Mouse (Mus musculus) embryo, embryonic 10 days (tissue): ENCODE measurements around the gene Bid.

ENCODE experiments used
- DNase-seq: peaks from one replicate; pipeline ENCODE4 v3.0.0-alpha.2; 2015; ENCODE audit warnings: low spot score

Bid gene

GRCm38 (mm10) chr6:120916074-120916971 is at the start of gene Bid:
TSS of gene Bid (minus strand) at chr6:120916853.
- DNase-seq, result peak; percentile 83

GRCm38 (mm10) chr6:120965814-120966213 is 49.2 kb upstream of the Bid start:
- DNase-seq, result peak; percentile 56

GRCm38 (mm10) chr6:120964179-120964578 is 47.5 kb upstream of the Bid start:
- DNase-seq, result no peak

GRCm38 (mm10) chr6:120960338-120961030 is 43.8 kb upstream of the Bid start:
- DNase-seq, result no peak

GRCm38 (mm10) chr6:120957331-120957730 is 40.7 kb upstream of the Bid start:
- DNase-seq, result no peak

- DNase-seq, result no peak
Measured at GRCm38 (mm10) chr6:120956259-120957161, 39.9 kb upstream of the Bid start.

GRCm38 (mm10) chr6:120955215-120955614 is 38.6 kb upstream of the Bid start:
- DNase-seq, result no peak

GRCm38 (mm10) chr6:120954241-120954640 is 37.6 kb upstream of the Bid start:
- no peak for DNase-seq

GRCm38 (mm10) chr6:120952475-120952874 is 35.8 kb upstream of the Bid start:
- no peak for DNase-seq

DNA sequence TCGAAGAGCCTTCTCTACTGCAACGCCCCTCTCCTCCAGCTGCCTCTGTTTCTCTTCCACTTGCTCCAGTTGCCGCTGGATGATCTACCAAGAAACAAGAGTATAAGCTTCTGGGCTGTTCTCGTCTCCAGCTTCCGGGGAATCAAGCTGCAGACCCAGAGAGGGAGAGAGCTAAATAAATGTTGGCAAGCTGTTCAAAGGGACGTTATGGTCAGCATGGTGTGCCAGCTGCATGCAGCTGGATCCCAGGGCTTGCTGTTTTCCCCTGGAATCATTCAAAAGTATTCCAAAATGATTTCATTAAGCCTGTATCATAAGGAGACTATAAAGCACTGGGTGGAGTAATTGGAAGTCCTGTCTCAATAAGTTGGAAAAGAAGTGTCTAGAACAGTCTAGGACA is 34.7 kb upstream of the Bid start:
- no peak for DNase-seq

DNA sequence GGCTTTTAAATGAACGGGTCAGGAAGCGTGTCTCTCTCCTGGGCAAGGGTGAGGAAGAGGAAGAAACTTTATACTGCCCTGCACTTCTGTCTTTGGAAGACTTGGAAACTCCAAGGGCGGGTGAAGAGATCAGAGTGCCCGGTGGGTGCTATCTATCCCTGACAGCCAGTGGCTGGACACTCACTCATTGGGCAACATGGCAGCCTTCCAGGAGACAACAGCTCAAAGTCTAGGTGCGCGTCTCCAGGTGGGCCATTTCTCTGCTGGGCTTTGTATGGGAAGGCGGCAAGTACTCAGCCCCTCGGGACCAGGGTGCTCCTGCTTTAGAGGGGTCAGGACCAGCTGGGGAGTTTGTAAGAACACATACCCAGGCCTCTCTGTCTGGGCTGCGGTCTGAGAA is 28.9 kb upstream of the Bid start:
- no peak for DNase-seq

DNA sequence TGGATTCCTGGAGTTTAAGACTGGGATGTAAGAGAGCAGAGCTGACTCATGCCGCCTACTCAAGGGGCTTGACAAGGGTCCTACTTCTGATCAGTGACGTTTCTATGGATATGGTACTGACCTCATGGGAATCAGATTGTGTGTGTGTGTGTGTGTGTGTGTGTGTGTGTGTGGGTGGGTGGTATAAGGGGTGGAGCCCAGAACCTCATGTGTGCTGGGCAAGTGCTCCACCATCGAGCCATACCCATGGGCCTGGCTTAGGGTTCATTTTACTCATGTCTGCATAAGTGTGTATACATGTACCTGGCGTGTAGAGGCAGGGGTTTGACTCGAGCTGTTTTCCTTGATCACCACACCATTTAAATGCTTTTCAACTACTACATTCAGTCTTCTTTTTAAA is 27.3 kb upstream of the Bid start:
- no peak for DNase-seq

GRCm38 (mm10) chr6:120943551-120943950 is 26.9 kb upstream of the Bid start:
- DNase-seq, result no peak

- no peak for DNase-seq
Measured at GRCm38 (mm10) chr6:120943079-120943478, 26.4 kb upstream of the Bid start.

DNA sequence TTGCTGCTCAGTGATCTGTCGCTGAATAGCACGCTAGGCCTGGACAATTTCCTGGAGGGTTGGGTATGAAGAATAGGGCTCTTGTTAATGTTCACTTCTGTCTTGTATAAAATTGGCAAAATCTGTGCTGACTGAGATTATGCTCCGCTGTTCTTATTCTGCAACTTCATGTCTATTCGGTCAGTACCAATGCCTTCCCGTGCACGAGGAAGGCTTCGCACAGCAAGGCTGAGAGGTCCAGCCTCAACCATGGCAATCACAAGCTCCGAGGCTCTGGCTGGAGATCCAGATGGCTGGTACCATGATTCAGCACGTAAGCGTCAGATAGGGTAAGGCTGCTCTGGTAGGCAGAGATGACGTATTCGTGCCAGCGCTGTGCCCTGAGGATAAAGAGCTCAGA is 24.9 kb upstream of the Bid start:
- no peak for DNase-seq

GRCm38 (mm10) chr6:120941084-120941481 is 24.4 kb upstream of the Bid start:
- no peak for DNase-seq

GRCm38 (mm10) chr6:120940446-120941083 is 23.9 kb upstream of the Bid start:
- DNase-seq, result no peak

GRCm38 (mm10) chr6:120939783-120940182 is 23.1 kb upstream of the Bid start:
- no peak for DNase-seq

GRCm38 (mm10) chr6:120938763-120939450 is 22.3 kb upstream of the Bid start:
- no peak for DNase-seq

- no peak for DNase-seq
Measured at GRCm38 (mm10) chr6:120937999-120938608, 21.5 kb upstream of the Bid start.
